Mouse (Mus musculus): ENCODE results near the gene D430041D05Rik. TPM values are rescaled to one million over a fixed set of nuclear protein-coding genes. Genes with fewer than 3 reads are reported as not detected.
"Not testable (repeated sequence)": the region's sequence is repeated elsewhere in the genome, so short reads cannot be mapped to it uniquely, and the experiment has no call there.

The D430041D05Rik gene
- polyA plus RNA-seq, 1 experiment from 2014 or later = 0.25 TPM

- Histone ChIP-seq H3K4me3 (replicated peaks) (no peak overlapping the region), H3K9ac (no peak overlapping the region), H3K9me3 (no peaks in the 10 kb centered on the region), H3K36me3 (no peaks in the 10 kb centered on the region), H3K27ac (no peak overlapping the region), H3K4me1 (replicated peaks) (0 out of 2 replicates have a peak, but pooled peaks cover 3% of the 10 kb centered on the region), H3K4me2 (replicated peaks) (no peak overlapping the region), H3K27me3 (replicated peaks) (no peaks in the 10 kb centered on the region)
- WGBS = 77% methylated on average over 4 of the region's 4 CpGs
- no peak for ATAC-seq
Measured at GRCm38 (mm10) chr2:104110031-104110430, 300.8 kb downstream of the D430041D05Rik start.

- Histone ChIP-seq H3K4me2 (replicated peaks) (no peak overlapping the region), H3K4me1 (replicated peaks) (0 out of 2 replicates have a peak, but pooled peaks cover 3% of the 10 kb centered on the region), H3K4me3 (replicated peaks) (no peak overlapping the region), H3K9ac (no peak overlapping the region), H3K9me3 (no peaks in the 10 kb centered on the region), H3K36me3 (no peaks in the 10 kb centered on the region), H3K27ac (no peak overlapping the region), H3K27me3 (replicated peaks) (no peaks in the 10 kb centered on the region)
- peak; percentile 29; the same call in 1 of the 2 replicates for ATAC-seq
- WGBS = 63% methylated on average over 2 of the region's 2 CpGs
Measured at GRCm38 (mm10) chr2:104109528-104109927, 301.3 kb downstream of the D430041D05Rik start.

- not testable (repeated sequence) for ATAC-seq; H3K36me3 ChIP-seq; H3K9ac ChIP-seq; H3K27ac ChIP-seq; H3K4me1 ChIP-seq (replicated peaks); H3K4me3 ChIP-seq (replicated peaks); H3K9me3 ChIP-seq; H3K4me2 ChIP-seq (replicated peaks); H3K27me3 ChIP-seq (replicated peaks)
- WGBS = 74% methylated on average over 2 of the region's 2 CpGs
Measured at GRCm38 (mm10) chr2:104109021-104109420, 301.8 kb downstream of the D430041D05Rik start.

- ATAC-seq = no peak
- H3K9me3 ChIP-seq = no peaks in the 10 kb centered on the region
- H3K36me3 ChIP-seq = no peaks in the 10 kb centered on the region
- H3K27me3 ChIP-seq (replicated peaks) = no peaks in the 10 kb centered on the region
- H3K4me1 ChIP-seq (replicated peaks) = 0 out of 2 replicates have a peak, but pooled peaks cover 3% of the 10 kb centered on the region
- WGBS = 88% methylated on average over 6 of the region's 6 CpGs
- no peak overlapping the region for H3K9ac ChIP-seq
- H3K4me2 ChIP-seq (replicated peaks) = no peak overlapping the region
- H3K27ac ChIP-seq = no peak overlapping the region
- H3K4me3 ChIP-seq (replicated peaks) = no peak overlapping the region
Measured at GRCm38 (mm10) chr2:104104800-104105199, 306.0 kb downstream of the D430041D05Rik start.

GRCm38 (mm10) chr2:104099946-104100345 is 310.9 kb downstream of the D430041D05Rik start:
- Histone ChIP-seq H3K4me3 (replicated peaks) (no peak overlapping the region), H3K36me3 (no peaks in the 10 kb centered on the region), H3K9me3 (no peaks in the 10 kb centered on the region), H3K4me1 (replicated peaks) (peaks cover 4% of the 10 kb centered on the region; the same call in 1 of the 2 replicates), H3K27me3 (replicated peaks) (no peaks in the 10 kb centered on the region), H3K27ac (no peak overlapping the region), H3K9ac (no peak overlapping the region), H3K4me2 (replicated peaks) (no peak overlapping the region)
- WGBS = 49% methylated on average over 1 of the region's 1 CpGs
- ATAC-seq = no peak

GRCm38 (mm10) chr2:104099231-104099585 is 311.6 kb downstream of the D430041D05Rik start:
- H3K4me2 ChIP-seq (replicated peaks) = no peak overlapping the region
- no peaks in the 10 kb centered on the region for H3K27me3 ChIP-seq (replicated peaks)
- H3K4me1 ChIP-seq (replicated peaks) = peaks cover 4% of the 10 kb centered on the region; the same call in 1 of the 2 replicates
- H3K27ac ChIP-seq = no peak overlapping the region
- H3K9ac ChIP-seq = no peak overlapping the region
- no peak overlapping the region for H3K4me3 ChIP-seq (replicated peaks)
- no peaks in the 10 kb centered on the region for H3K9me3 ChIP-seq
- 90% methylated on average over 2 of the region's 2 CpGs for WGBS
- ATAC-seq = no peak
- no peaks in the 10 kb centered on the region for H3K36me3 ChIP-seq

GRCm38 (mm10) chr2:104098529-104099230 is 312.1 kb downstream of the D430041D05Rik start:
- Histone ChIP-seq H3K27me3 (replicated peaks) (no peaks in the 10 kb centered on the region), H3K9ac (no peak overlapping the region), H3K9me3 (no peaks in the 10 kb centered on the region), H3K27ac (no peak overlapping the region), H3K4me1 (replicated peaks) (peaks cover 4% of the 10 kb centered on the region; the same call in 1 of the 2 replicates), H3K36me3 (no peaks in the 10 kb centered on the region), H3K4me3 (replicated peaks) (no peak overlapping the region), H3K4me2 (replicated peaks) (no peak overlapping the region)
- WGBS = 13% methylated on average over 3 of the region's 3 CpGs
- peak; percentile 46 for ATAC-seq

- not testable (repeated sequence) for H3K4me2 ChIP-seq (replicated peaks); H3K9ac ChIP-seq; H3K27ac ChIP-seq; H3K36me3 ChIP-seq; H3K4me3 ChIP-seq (replicated peaks); H3K4me1 ChIP-seq (replicated peaks); ATAC-seq; H3K27me3 ChIP-seq (replicated peaks); H3K9me3 ChIP-seq
- 93% methylated on average over 4 of the region's 4 CpGs for WGBS
Measured at GRCm38 (mm10) chr2:104097396-104097795, 313.4 kb downstream of the D430041D05Rik start.

- H3K36me3 ChIP-seq; H3K9me3 ChIP-seq; H3K4me3 ChIP-seq (replicated peaks); H3K27ac ChIP-seq; H3K9ac ChIP-seq; H3K4me1 ChIP-seq (replicated peaks); H3K27me3 ChIP-seq (replicated peaks): not testable (repeated sequence)
- H3K4me2 ChIP-seq (replicated peaks) = peak overlapping the region; percentile 76; the same call in 1 of the 2 replicates
- ATAC-seq = peak; percentile 8; the same call in 1 of the 2 replicates
- WGBS = 90% methylated on average over 1 of the region's 1 CpGs
Measured at GRCm38 (mm10) chr2:104096796-104097195, 314.0 kb downstream of the D430041D05Rik start.

GRCm38 (mm10) chr2:104096256-104096655 is 314.6 kb downstream of the D430041D05Rik start:
- Histone ChIP-seq H3K4me3 (replicated peaks) (peak overlapping the region; percentile 51), H3K27me3 (replicated peaks) (no peaks in the 10 kb centered on the region), H3K4me1 (replicated peaks) (peaks cover 4% of the 10 kb centered on the region; the same call in 1 of the 2 replicates), H3K36me3 (no peaks in the 10 kb centered on the region), H3K27ac (peak overlapping the region; percentile 75), H3K9ac (peak overlapping the region; percentile 52), H3K4me2 (replicated peaks) (peak overlapping the region; percentile 76), H3K9me3 (no peaks in the 10 kb centered on the region)
- ATAC-seq = peak; percentile 24
- WGBS = 38% methylated on average over 10 of the region's 10 CpGs

- Histone ChIP-seq H3K4me1 (replicated peaks) (peaks cover 4% of the 10 kb centered on the region; the same call in 1 of the 2 replicates), H3K27me3 (replicated peaks) (no peaks in the 10 kb centered on the region), H3K27ac (peak within 1 kb of the TSS; percentile 75), H3K4me3 (replicated peaks) (peak within 1 kb of the TSS; percentile 51), H3K36me3 (no peaks in the 10 kb centered on the region), H3K9ac (peak within 1 kb of the TSS; percentile 52), H3K9me3 (no peaks in the 10 kb centered on the region), H3K4me2 (replicated peaks) (peak within 1 kb of the TSS; percentile 76)
- peak; percentile 95 for ATAC-seq
- 6% methylated on average over 15 of the region's 15 CpGs for WGBS
Measured at GRCm38 (mm10) chr2:104095741-104096213, 315.0 kb downstream of the D430041D05Rik start, which contains the start of gene Cd59a. Gene Cd59a, plus strand, starts transcription at chr2:104095801.

- Histone ChIP-seq H3K4me2 (replicated peaks) (no peak overlapping the region), H3K4me1 (replicated peaks) (no peaks in the 10 kb centered on the region), H3K27ac (no peak overlapping the region), H3K9ac (no peak overlapping the region), H3K36me3 (no peaks in the 10 kb centered on the region), H3K4me3 (replicated peaks) (no peak overlapping the region), H3K27me3 (replicated peaks) (no peaks in the 10 kb centered on the region), H3K9me3 (no peaks in the 10 kb centered on the region)
- no peak for ATAC-seq
- 59% methylated on average over 2 of the region's 2 CpGs for WGBS
Measured at GRCm38 (mm10) chr2:104093305-104093704, 317.5 kb downstream of the D430041D05Rik start.
